Mouse (Mus musculus) ovary, postnatal 14 days (tissue): Measurements from ENCODE around the gene Fuca1.

ENCODE experiments used
- DNase-seq: peaks from one replicate; pipeline ENCODE4 v3.0.0; 2022; ENCODE audit warnings: low spot score

Fuca1 gene

DNA sequence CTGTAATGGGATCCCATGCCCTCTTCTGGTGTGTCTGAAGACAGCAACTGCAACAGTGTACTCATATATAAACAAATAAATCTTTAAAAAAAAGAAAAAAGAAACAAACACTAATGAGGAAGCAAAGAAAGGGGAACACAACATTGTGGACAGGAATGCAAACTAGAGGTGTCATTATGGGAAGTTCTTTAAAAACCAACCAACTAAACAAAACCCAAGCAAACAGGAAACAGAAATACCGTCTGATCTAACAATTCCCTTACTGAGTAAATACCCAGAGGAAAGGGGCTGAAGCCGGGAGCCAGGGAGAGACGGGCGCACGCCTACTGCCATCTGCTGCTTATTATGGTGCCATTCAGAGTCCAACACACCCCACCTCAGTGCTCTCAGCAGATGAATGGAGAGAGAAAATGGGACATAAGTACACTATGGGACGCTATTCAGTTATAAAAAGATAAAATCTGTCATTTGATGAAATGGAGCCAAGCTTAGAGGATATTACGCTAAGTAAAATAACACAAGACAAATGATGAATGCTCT is 61.1 kb downstream of the Fuca1 start:
- no peak for DNase-seq

DNA sequence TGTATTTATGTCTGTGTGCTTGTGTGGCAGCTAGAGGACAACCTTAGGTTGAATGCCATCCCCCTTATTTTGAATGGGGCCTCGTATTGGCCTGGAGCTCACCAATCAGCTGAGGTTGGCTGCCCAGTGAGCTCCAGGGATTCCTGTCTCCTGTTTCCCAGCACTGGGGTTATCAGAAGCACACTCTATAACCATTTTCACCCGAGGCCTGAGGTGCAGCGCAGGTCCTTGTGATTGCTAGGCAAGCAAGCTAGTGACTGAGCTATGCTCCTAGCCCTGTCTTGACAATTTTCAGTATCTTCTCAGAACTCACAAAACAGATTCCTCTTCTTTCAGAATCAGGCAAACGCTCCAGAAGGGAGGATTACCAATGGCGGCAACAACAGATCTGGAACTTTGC is 64.0 kb downstream of the Fuca1 start:
- no peak for DNase-seq

- no peak for DNase-seq
Measured at GRCm38 (mm10) chr4:135985193-135985592, 64.7 kb downstream of the Fuca1 start.

- DNase-seq: no peak
Measured at GRCm38 (mm10) chr4:135985769-135986168, 65.2 kb downstream of the Fuca1 start.

DNA sequence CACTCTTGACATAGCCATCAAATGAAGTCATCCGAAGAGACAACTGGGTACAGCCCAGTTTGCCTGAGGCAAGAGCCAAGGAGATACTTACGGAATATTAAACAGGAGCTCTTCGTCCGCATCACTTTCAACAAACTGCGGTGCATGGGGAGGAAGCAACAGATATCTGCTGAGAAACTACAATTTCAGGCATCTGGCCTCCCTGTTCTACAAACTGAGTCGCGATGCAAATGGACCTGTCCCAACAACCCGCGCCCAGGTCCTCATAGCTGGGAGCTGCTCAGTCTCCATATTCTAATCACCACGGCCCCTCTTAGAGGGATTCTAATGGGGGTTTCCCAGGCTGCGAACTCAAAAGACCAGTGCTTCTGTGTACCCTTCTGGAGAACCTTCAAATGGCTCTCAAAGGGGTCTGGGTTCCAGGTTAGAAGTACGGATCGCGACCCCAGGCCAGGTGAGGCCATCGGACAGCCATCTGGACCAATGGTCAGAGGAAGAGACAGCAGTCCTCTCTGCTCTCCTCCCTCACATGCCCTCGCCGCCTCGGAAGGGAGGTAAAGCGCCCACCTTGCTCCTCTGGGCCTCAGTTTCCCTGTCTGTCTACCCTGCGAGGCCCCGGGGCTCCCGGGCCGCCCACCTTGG is 65.9 kb downstream of the Fuca1 start:
- no peak for DNase-seq

DNA sequence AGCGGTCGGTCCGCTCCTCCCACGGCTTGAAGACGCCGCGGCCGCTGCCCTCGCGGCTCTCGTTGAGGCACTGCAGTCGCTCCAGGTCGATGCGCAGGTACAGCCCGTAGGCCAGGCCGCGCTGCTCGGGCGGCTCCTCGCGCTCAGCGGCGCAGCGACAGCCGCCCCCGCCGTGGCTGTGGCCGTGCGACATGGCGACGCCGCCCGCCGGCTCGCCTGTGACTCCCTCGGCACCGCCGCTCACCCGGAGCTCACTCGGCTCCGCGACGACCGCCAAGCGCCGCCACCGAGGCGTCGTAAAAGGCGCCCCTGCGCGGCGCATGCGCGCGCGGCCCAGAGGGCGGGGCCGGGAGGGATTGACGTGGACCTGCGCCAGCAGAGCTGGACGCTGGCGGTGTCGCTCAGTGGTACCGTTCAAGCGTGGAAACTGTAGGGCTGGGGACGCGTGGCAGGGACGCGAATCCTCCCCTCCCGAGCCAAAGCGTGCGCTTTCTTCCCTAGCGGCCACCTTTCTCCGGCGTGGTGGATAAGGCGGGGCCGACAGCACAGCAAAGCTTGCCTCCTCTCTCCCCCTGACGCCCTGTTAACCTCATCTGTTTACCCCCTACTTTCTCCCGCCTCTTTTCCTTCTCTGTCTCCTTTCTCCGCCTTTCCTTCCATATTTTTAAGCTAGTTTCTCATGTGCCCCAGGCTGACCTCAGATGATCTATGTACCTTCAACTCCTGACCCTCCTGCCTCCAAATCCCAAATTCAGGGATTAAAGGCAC is 66.6 kb downstream of the Fuca1 start, which contains the start of gene Pithd1:
Gene Pithd1 (minus strand): TSS at position 322 of the 768 bp plus-strand sequence.
- peak; percentile 93 for DNase-seq

DNA sequence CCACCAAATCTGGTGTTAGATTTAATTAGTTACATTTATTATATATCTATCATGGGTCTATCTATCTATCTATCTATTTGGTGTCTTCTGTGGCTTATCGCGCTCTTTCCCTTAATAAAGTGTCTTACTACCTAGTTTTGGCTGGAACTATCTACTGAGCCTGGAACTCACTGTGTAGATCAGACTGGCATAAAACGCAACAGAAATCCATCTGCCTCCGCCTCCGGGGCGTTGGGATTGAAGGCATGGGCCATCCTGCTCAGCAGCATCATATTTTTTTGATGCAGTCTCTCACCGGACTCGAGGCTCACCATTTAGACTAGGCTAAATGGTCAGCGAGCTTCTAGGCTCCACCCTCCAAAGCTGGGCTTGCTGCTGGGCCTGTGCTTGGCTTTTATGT is 67.2 kb downstream of the Fuca1 start:
- no peak for DNase-seq
